Mouse (Mus musculus) spleen, adult 18-20 months (tissue): ENCODE measurements around the gene Hspa4.
"Not testable (repeated sequence)": the region's sequence is repeated elsewhere in the genome, so short reads cannot be mapped to it uniquely, and the experiment has no call there.

Source experiments
- DNase-seq, 2 experiments: peaks; one replicate each; pipeline ENCODE4 v3.0.0; 2022; ENCODE audit warnings: mixed read lengths in 2 of 2

Gene Hspa4

DNA sequence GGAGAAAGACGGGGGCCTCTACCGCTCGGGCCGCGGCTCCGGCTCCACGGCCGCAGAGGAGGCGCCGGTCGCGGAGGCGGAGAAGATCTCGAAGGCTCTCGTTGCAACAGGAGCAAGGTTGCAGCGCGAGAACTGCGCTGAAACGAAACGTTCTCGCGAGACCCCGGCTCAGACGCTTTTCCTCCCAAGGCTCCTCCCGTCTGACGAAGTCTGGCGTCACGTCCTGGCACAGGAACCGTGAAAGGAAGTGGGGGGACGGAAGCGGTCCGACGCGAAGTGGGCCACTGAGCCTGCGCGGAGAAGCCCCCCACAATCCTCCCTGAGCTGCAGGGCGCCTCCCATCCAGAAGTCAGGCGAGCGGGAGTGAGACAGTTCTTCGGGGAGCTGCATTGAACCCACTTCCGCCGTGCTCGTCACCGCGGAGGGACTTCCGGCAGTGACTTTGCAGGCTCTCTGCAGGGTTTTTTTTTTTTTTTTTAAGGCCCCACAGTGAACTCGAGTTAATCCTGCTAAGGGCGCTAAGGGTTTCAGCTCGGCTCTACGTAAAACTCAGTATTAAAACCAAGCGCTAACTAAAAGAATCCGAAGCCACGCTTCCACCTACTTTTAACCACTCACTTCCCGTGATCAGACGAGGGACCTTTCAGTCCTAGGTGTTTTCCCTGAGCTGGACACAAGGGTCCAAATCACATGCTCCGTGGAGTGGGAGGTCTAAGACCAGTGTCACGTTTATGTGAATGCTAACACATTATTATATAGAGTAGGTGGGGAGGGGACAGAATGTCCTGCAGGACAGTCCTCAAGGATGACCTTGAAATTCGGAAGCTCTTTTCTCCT lies at the start of gene Hspa4:
Hspa4 (minus strand) TSS at position 128 of the 837 bp plus-strand sequence.
- peak; percentile 93 to 96 for DNase-seq

DNA sequence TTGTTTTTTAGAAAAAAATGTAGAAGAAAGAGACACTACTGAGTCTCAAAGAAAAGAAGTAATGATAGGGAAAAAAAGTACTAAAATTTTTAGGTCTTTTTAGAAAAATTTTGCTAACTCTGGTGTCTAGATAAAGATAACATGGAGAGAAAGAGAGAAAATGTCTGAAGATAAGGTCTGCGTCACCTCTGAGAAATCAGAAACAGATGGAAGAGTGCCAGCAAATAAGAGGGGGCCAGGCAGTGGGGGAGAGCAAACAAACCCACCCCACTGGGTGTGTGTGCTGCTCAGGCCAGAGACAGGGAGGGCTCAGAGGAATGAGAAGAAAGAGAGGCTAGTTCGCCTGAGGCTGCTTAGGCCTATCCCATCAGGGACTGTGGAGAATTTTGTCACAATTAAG lies 45.5 kb upstream of the Hspa4 start:
- DNase-seq, result no peak

DNA sequence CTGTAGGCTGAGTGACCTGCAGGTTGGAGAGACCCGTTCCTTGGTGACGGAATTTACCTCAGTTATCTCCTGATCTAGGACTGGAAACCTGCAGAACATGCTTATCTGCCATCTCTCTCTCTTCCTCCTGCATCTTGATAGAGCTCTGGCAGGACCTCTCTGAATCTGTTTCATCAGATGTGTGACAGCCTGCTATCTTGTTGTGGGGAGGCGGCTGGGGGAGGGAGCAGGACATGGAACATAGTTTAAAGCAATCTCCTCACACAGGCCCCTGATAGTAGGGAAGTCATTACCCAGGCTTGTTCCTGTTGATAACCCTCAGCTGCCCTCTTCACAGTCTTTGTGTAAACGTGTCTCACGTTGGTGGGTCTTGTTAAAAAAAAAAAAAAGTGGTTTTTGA lies 45.1 kb upstream of the Hspa4 start:
- no peak for DNase-seq

DNA sequence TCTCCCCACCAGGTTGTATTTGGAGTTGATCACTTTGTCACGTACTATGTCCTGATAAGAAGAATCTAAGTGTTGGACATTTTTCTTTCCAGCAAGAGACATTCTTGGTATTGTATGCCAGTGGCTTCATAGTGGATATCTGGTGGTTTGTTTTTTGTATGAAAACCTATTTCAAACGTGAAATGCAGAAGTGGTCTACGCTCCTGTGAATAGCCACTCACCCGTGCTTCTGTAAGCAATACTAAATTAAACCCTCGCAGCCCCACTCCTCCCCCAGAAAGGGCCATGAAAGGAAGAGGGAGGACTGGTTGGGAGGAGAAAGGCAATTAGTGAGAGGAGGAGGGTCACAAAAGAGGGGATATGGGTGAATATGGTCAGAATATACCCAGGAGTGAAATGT lies 42.5 kb upstream of the Hspa4 start:
- DNase-seq, result peak; percentile 23 to 32

DNA sequence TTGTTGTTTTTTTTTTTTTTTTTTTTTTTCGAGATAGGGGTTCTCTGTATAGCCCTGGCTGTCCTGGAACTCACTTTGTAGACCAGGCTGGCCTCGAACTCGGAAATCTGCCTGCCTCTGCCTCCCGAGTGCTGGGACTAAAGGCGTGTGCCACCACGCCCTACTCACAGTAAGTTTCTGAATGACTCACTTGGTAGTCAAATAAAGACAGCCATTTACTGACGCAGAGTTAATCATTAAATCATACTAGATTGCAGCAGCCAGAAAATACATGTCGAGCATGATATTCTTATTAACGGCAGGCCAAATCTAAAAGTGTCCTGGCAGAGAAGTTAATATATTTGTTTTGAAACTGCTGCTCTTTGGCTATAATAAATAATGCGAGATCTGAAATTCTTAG lies 40.8 kb upstream of the Hspa4 start:
- not testable (repeated sequence) for DNase-seq

DNA sequence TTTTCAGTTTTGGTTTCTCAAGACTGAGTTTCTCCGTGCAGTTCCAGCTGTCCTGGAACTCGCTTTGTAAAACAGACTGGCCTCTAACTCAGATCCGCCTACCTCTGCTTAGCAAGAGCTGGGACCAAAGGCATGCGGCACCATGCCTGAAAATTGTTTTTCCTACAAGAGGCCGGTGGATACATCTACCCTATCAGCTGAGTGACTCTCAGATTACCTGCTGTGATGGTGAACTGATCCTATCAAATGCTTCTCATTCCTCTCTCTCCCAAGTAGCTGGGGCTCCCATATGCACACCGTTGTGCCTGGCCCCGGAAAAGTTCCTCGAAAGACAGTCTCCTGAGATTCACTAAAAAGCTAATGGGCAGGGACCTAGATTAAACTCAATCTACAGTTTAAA lies 37.4 kb upstream of the Hspa4 start:
- no peak for DNase-seq

DNA sequence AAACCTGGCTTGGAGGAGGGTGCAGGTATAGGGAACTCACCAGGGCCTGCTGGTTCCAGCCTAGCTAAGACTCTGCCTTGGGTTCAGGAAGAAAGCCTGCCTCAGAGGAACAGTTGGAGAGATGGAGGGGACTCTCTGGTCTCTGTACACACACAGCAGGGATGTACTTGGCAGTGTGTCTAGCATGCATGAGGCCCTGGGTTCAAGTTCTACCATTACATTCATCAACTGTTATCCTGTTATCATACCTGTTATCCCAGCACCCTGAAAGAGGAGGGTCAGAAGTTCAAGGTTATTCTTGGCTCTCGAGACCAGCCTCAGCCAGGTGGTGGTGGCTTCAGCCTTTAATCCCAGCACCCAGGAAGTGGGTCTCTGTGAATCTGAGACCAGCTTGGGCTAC lies 36.7 kb upstream of the Hspa4 start:
- DNase-seq, result no peak

DNA sequence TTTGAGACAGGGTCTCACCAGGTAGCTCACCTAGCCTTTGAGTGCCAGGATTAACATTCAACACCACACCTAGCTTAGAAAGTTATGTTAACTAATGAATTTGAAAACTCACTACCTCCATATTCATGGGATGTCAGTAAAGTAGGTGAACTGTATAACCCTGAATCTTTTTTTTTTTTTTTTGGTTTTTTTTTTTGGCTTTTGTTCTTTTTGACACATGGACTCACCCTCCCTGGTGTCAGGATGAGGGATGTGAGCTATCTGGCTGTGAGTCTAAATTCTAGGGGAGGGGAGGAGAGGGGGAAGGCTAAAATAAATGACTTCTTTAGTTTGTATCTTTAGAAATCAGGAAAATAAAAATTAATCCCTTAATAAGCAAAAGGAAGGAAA lies 35.9 kb upstream of the Hspa4 start:
- DNase-seq, result no peak

DNA sequence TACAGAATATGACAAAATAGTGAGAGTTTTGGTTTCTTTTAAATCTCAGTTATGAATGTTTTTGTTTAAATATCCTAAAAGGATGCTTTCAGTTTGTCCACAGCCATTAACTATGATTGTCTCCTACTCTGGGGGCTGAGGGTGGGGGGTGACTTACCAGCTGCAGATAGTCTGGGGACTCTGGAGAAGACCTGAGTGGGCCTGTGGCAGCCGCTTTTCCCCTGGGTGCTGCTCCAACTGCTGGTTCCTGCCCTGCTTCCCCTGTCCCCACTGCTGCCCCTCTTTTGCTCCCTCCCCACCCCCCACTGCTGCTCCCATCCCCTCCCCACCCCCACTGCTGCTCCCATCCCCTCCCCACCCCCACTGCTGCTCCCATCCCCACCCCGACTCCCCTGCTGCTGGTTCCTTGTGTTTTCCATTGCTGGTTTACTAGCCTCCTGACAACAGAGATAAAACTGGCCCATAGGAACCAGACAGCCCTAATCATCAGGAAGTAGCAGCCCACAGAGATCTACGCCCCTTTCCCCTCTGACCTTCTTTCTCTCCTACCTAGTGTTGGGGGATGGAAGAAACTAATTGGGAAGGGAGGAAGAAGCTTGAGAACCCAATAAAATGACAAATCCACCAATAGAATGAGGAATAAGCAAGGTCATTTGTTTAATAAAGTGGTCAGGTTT lies 35.4 kb upstream of the Hspa4 start:
- DNase-seq, result no peak

DNA sequence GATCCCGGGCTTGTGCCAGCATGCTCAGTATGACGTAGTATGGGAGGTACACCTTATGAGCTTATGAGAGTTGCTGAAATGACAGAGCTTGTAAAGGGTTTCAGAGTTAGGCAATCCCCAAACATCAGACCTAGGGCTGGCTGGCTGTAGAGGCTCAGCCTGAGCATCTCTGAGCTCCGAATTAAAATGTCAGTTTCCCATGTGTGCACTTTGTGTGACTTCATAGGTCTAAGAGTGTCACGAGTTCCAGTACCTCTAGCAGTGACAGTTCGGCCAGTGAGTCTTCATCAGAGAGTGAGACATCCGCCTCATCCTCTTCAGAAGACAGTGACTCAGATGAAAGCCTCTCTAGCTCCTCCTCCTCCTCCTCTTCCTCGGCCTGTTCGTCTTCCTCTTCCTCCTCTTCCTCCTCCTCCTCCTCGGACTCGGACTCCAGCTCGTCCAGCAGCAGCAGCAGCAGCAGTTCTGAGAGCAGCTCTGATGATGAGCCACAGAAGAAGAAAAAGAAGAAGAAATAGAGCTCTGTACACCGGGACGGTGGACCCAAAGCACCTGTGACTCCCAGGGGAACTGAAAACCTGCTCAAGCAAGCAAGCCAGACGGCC lies 31.9 kb upstream of the Hspa4 start:
- DNase-seq, result no peak

DNA sequence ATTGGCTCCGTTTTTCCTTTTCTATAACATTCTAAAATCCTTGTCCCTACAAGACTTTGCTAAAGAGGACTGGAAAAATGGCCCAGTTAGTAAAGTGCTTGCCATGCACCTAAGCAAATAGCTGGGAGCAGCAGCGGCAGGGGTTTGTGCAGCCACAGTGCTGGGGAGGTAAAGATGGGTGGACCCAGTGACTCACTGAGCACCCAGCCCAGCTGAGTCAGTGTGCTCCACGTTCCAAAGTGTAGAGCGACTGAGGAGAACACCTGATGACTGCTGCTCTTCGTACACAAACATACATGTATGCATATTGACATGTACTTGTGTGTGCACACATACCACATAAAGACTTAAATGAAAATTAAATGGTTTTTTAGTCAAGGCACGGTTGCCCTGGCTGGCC lies 30.9 kb upstream of the Hspa4 start:
- no peak for DNase-seq

DNA sequence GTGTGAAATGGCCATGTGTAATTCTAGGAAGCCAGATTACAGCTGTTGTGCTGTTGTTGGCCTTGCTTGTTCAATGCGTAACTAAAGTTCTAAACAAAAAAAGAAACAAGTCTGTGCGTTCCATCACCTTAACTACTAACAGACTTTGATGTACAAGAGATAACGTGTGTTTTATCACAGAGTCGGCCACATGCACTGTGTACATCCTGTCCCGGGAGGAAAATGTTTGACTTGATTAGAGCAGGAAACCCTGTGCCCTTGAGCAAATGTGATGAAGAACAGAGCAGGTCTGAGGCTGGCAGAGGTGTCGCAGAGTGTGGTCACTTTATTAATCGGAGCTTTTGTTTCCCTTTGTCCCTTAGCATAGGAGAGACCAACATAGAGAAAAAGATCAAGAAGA lies 30.1 kb upstream of the Hspa4 start:
- DNase-seq, result no peak

DNA sequence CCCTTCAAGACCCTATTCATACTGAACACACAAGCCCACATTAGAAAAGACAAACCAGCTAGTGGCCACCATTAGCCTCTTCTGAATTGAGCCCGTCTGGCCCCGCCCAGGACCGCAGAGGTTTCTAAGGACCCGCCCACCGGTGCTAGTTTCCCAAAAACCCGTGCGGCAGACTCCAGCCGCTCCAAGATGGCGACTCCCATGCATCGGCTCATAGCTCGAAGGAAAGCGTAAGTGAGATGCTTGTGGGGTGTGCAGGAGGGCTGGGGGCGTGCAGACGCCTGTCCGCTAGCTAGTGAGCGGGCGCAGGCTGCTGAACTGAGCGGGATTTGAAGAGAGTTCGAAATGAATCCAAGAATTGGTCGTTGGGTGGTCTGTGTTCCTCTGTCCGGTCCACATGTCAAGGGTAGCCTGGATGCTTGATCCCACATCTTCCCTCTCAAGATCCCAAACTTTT lies 24.3 kb upstream of the Hspa4 start, which contains the start of gene Zcchc10:
Zcchc10 (plus strand) TSS at position 168 of the 457 bp plus-strand sequence.
- peak; percentile 76 to 88 for DNase-seq

DNA sequence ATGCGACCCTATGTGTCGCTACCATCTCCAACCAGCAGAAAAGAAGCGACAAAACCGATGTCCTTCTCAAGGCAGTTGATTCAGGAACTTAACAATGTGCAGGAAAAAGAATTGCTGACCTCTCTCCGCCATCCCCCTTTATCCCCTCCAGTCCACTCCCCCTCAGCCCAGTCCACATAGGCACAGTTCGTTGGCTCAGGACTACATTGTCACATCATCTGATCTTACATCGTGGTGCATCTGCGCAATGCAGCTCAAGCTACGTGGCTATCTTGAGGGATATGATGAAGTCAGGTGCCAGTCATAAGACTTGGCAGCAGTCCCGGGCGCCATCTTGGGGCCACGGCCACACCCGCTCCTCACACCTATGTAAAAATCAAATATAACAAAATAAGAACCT lies 19.6 kb upstream of the Hspa4 start:
- DNase-seq, result not testable (repeated sequence)

DNA sequence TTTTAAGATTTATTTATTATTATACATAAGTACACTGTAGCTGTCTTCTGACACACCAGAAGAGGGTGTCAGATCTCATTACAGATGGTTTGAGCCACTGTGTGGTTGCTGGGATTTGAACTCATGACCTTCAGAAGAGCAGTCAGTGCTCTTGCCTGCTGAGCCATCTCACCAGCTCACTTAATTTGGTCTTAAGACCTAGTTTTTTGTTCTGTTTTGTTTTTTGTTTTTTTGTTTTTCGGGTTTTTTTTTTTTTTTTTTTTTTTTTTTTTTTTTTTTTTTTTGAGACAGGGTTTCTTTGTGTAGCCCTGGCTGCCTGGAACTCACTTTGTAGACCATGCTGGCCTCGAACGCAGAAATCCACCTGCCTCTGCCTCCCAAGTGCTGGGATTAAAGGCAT lies 18.3 kb upstream of the Hspa4 start:
- DNase-seq, result not testable (repeated sequence)

DNA sequence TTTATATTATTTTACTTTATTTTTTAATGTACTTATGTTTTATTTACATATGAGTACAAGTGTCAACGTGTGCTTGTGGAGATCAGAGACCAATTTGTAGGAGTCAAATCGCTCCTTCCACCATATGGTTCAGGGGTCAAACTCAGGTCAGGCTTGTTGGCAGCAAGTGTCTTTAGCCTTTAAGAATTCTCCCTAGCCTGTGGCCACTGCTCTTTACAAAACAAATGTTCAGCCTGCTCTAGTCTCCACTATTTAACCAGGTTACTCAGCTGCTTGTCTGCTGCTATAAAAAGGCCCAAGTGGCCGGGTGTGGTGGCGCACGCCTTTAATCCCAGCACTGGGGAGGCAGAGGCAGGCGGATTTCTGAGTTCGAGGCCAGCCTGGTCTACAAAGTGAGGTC lies 17.8 kb upstream of the Hspa4 start:
- no peak for DNase-seq

DNA sequence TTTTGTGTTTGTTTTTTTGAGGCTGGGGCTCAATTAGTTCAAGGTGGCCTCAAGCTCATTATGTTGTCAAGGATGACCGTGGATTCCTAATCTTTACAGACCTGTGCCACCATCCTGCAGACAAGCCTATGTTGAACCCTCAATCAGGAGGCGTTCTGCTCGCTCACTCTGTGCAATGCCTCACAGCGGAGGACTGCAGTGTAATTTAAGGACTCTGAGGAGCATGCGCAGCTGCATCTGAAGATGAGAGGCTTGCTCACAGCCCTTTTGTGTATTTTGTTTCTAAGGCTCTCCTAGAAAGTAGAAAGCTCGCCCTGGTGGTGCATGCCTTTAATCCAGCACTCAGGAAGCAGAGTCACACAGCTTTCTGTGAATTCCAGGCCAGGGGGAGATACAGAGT lies 16.7 kb upstream of the Hspa4 start:
- no peak for DNase-seq

DNA sequence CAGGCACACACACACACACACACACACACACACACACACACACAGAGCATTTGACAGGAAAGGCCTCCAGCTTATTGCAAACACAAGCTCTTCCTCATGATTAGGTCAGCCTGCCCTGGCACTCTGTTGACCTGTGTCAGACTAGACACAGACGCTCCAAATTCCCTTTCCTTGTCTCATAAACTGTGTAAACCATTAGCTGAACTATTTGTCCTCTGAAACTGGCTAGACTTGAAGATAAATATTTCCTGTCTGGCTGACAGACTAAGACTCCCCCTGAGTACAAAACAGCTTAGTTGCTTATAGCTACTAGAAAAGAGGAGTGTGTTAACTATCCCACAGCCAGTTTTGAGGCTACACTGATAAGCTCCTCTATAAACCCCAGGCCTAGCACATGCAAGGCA lies 14.5 kb upstream of the Hspa4 start:
- DNase-seq, result no peak

DNA sequence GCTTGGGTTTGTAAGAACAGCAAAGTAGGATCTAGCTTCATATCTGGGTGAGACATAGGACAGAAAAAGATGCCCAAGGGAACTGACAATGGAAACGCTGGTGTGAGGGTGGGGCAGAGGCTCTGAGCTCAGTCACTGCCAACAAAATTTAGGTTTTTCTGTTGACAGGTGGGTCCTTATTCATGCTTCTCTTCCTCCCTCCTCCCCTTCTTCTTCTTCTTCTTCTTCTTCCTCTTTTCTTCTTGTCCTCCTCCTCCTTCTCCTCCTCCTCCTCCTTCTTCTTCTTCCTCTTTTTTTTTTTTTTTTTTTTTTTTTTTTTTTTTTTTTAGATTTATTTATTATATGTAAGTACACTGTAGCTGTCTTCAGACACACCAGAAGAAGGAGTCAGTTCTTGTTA lies 12.6 kb upstream of the Hspa4 start:
- DNase-seq, result not testable (repeated sequence)

DNA sequence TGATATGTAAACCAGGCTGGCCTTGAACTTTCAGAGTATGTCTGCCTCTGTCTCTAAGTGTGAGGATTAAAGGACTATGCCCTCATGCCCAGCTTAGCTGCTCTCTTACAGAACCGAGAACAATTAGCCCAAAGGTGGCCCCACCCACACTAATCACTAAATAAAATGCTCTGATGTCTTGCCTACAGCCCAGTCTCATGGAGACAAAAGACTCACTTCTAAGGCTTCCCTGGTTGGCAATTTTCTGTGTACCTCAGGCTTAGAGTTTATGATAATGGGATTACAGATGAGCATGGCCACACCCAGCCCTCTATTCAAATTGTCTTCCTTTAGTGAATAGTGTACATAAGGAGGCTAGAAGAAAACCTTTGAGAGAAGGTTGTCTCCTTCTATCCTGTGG lies 11.1 kb upstream of the Hspa4 start:
- DNase-seq, result no peak

DNA sequence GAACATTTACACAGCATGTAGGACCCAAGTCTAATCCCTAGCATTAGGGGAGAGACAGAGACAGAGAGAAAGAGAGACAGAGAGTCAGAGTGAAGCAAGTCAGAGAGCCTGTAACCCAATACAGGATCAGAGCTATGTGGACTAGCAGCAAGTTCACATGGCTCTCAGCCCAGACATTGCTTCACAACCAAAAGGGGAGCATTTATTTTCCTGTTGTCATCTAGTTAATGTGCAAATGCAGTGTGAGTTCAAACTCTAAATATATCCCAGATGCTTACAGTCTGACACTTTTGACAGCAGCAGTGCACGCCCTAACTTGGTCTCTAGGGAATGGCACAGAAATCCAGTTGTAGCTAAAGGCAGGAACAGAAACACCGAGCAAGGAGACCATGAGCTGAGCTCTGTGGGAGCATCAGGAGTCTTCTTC lies 8.6 kb upstream of the Hspa4 start:
- DNase-seq, result no peak

DNA sequence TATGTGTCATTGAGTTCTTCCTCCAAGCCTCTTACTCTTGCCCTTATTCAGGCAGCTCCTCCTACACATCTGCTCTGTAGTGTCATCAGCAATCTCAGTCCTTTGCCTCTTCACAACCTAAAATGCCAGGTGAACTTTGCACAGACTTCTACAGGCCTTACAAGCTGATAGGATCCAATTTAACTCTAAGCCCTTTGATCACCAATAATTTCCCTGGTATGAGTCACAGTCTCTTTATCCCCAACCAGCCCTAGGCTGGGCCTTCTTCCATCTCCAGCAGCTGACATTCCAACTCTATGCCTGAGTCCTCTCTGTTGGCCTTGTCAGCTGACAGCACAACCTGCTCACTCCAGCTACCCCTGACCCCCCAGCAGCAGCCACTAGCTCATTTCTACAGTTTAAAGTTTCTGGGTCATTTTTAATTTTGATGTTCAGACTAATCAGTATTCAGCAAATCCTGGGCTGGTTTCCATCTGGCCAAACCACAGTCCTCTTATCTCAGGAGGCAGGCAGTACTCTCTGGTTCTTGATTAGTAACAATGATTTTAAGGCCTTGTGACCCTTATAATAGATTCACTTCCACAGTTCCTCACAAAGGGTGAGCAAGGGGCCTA lies 8.1 kb upstream of the Hspa4 start:
- DNase-seq, result no peak

DNA sequence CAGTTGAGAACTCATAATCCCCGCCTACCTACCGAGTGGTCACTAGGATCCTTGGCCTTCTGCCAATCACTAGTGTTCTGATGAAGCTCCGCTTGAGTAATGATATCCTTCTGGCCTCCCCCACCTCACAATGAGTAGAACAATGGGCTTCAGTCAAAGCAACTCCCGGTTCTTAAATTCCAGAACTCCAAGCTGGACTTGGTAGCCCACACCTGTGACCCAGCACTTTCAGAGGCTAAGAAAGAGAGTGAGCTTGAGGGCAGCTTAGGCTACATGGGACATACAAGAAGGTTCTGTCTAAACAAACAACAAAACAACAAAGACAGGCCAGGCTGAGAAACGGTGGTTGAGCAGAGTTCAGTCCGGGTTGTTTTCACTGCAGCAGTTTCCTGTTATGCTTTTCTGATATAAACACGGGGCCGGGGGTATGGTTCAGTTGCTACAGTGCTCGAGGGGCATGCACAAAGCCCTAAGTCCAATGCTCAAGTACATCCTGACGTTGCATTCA lies 7.4 kb upstream of the Hspa4 start:
- no peak for DNase-seq
